Mouse (Mus musculus) CH12.LX (cell line): ENCODE results near the gene Gzmd. TPM values are rescaled to one million over a fixed set of nuclear protein-coding genes. Genes with fewer than 3 reads are reported as not detected.

Source experiments
- DNase-seq: peaks from one replicate; pipeline ENCODE4 v3.0.0-alpha.2; 2013; ENCODE audit errors: extremely low read depth
- H3K27ac ChIP-seq: 2 replicates; pipeline ENCODE4 v1.5.1; 2012; ENCODE audit warnings: low read depth, mild to moderate bottlenecking, control low read depth, moderate library complexity; ENCODE audit not compliant: insufficient read depth
- H3K27me3 ChIP-seq: replicated peaks from 2 replicates; pipeline ENCODE3; 2012; ENCODE audit warnings: inconsistent platforms
- H3K36me3 ChIP-seq, 2 experiments: replicated peaks in 1 of 2; 2 replicates each; pipeline versions ENCODE3 to v1.6.1; 2012; ENCODE audit warnings: inconsistent platforms in 1 of 2, low read length in 1 of 2, mild to moderate bottlenecking in 1 of 2, mixed read lengths in 1 of 2, moderate library complexity in 1 of 2; ENCODE audit not compliant: control insufficient read depth in 1 of 2, insufficient read depth in 1 of 2
- H3K4me1 ChIP-seq, 2 experiments: 2 replicates each; pipeline ENCODE4 v1.6.1; 2012; ENCODE audit warnings: inconsistent platforms in 1 of 2, moderate library complexity in 1 of 2; ENCODE audit not compliant: insufficient read depth in 2 of 2, control insufficient read depth in 1 of 2
- H3K4me2 ChIP-seq: 2 replicates; pipeline ENCODE4 v1.6.1; 2012; ENCODE audit warnings: low read depth, mild to moderate bottlenecking, control low read depth; ENCODE audit not compliant: poor library complexity, insufficient read depth, severe bottlenecking
- H3K4me3 ChIP-seq, 3 experiments: fragments of 150-350 bp in 1 of 3; sonication (generic) in 1 of 3; replicated peaks in 1 of 3; 2 replicates each; pipeline versions ENCODE3 to v1.5.1; 2011 to 2012; ENCODE audit warnings: low read depth in 2 of 3, low read length in 2 of 3, mild to moderate bottlenecking in 2 of 3, moderate library complexity in 2 of 3, control low read depth in 1 of 3, improper control_type of control experiment in 1 of 3, inconsistent platforms in 1 of 3, mixed read lengths in 1 of 3; ENCODE audit not compliant: poor library complexity in 1 of 3
- H3K79me2 ChIP-seq: replicated peaks from 2 replicates; pipeline ENCODE4 v1.6.1; 2012; ENCODE audit warnings: mild to moderate bottlenecking, moderate library complexity; ENCODE audit not compliant: control insufficient read depth, poor library complexity, insufficient read depth, severe bottlenecking; ENCODE audit errors: extremely low read depth
- H3K9ac ChIP-seq: 2 replicates; pipeline ENCODE4 v1.6.1; 2012; ENCODE audit warnings: low read depth, mild to moderate bottlenecking, control low read depth, moderate library complexity; ENCODE audit not compliant: insufficient read depth
- H3K9me3 ChIP-seq: replicated peaks from 2 replicates; pipeline ENCODE3; 2012; ENCODE audit warnings: low read length, inconsistent platforms, mixed read lengths
- BHLHE40 ChIP-seq: IDR thresholded peaks from 2 replicates; pipeline ENCODE4 v1.6.1; 2011; ENCODE audit warnings: mild to moderate bottlenecking, low read depth, low read length, improper control_type of control experiment
- CHD1 ChIP-seq: IDR thresholded peaks from 2 replicates; pipeline ENCODE4 v1.6.1; 2012; ENCODE audit warnings: low read depth, low read length, improper control_type of control experiment, inconsistent platforms
- CHD2 ChIP-seq: IDR thresholded peaks from 2 replicates; pipeline ENCODE4 v1.6.1; 2011; ENCODE audit warnings: low read length, improper control_type of control experiment
- CTCF ChIP-seq, 2 experiments: IDR thresholded peaks in 1 of 2; conservative IDR thresholded peaks in 1 of 2; 2 replicates each; pipeline ENCODE4 v1.5.1; 2011 to 2012; ENCODE audit warnings: low read depth in 2 of 2, low read length in 2 of 2, improper control_type of control experiment in 1 of 2, inconsistent platforms in 1 of 2, mild to moderate bottlenecking in 1 of 2, moderate library complexity in 1 of 2
- E2F4 ChIP-seq: IDR thresholded peaks from 2 replicates; pipeline ENCODE4 v1.6.1; 2011; ENCODE audit warnings: low read depth, low read length, improper control_type of control experiment; ENCODE audit not compliant: insufficient replicate concordance
- EP300 ChIP-seq: IDR thresholded peaks from 2 replicates; pipeline ENCODE4 v1.6.1; 2011; ENCODE audit warnings: low read length, improper control_type of control experiment
- GABPA ChIP-seq: IDR thresholded peaks from 2 replicates; pipeline ENCODE4 v1.6.1; 2012; ENCODE audit warnings: low read depth, low read length, improper control_type of control experiment, inconsistent platforms; ENCODE audit not compliant: insufficient replicate concordance
- HCFC1 ChIP-seq: IDR thresholded peaks from 2 replicates; pipeline ENCODE4 v1.6.1; 2012; ENCODE audit warnings: low read depth, mild to moderate bottlenecking, inconsistent platforms, low read length, improper control_type of control experiment
- IRF4 ChIP-seq: IDR thresholded peaks from 2 replicates; pipeline ENCODE4 v1.6.1; 2014; ENCODE audit warnings: low read depth, mild to moderate bottlenecking, inconsistent platforms, low read length, improper control_type of control experiment
- JUN ChIP-seq: IDR thresholded peaks from 2 replicates; pipeline ENCODE4 v1.6.1; 2011; ENCODE audit warnings: low read depth, mild to moderate bottlenecking, low read length, improper control_type of control experiment, moderate library complexity; ENCODE audit not compliant: insufficient read depth
- JUND ChIP-seq: conservative IDR thresholded peaks from 2 replicates; pipeline ENCODE4 v1.6.1; 2011; ENCODE audit warnings: low read depth, low read length, improper control_type of control experiment
- MEF2A ChIP-seq: IDR thresholded peaks from 2 replicates; pipeline ENCODE4 v1.6.1; 2014; ENCODE audit warnings: low read depth, mild to moderate bottlenecking, inconsistent platforms, low read length, improper control_type of control experiment, borderline replicate concordance
- MXI1 ChIP-seq: IDR thresholded peaks from 2 replicates; pipeline ENCODE4 v1.6.1; 2011; ENCODE audit warnings: mild to moderate bottlenecking, low read depth, low read length, improper control_type of control experiment
- MYC ChIP-seq: IDR thresholded peaks from 2 replicates; pipeline ENCODE4 v1.6.1; 2011; ENCODE audit warnings: low read depth, mild to moderate bottlenecking, improper control_type of control experiment, low read length
- NELFE ChIP-seq: IDR thresholded peaks from 2 replicates; pipeline ENCODE4 v1.6.1; 2011; ENCODE audit warnings: low read depth, low read length, improper control_type of control experiment
- NRF1 ChIP-seq: IDR thresholded peaks from 2 replicates; pipeline ENCODE4 v1.6.1; 2014; ENCODE audit warnings: low read depth, mild to moderate bottlenecking, inconsistent platforms, low read length, improper control_type of control experiment, moderate library complexity
- RAD21 ChIP-seq: IDR thresholded peaks from 2 replicates; pipeline ENCODE4 v1.6.1; 2011; ENCODE audit warnings: low read depth, mild to moderate bottlenecking, low read length, improper control_type of control experiment, moderate library complexity
- SMC3 ChIP-seq: IDR thresholded peaks from 2 replicates; pipeline ENCODE4 v1.6.1; 2011; ENCODE audit warnings: low read depth, low read length, improper control_type of control experiment
- TCF12 ChIP-seq: IDR thresholded peaks from 2 replicates; pipeline ENCODE4 v1.6.1; 2014; ENCODE audit warnings: low read depth, mild to moderate bottlenecking, inconsistent platforms, low read length, improper control_type of control experiment
- USF2 ChIP-seq: conservative IDR thresholded peaks from 2 replicates; pipeline ENCODE4 v1.6.1; 2011; ENCODE audit warnings: low read depth, low read length, improper control_type of control experiment
- ZC3H11A ChIP-seq: IDR thresholded peaks from 2 replicates; pipeline ENCODE4 v1.6.1; 2012; ENCODE audit warnings: low read depth, mild to moderate bottlenecking, inconsistent platforms, low read length, improper control_type of control experiment
- ZMIZ1 ChIP-seq: IDR thresholded peaks from 2 replicates; pipeline ENCODE4 v1.6.1; 2012; ENCODE audit warnings: low read depth, mild to moderate bottlenecking, inconsistent platforms, low read length, improper control_type of control experiment
- ZNF384 ChIP-seq: IDR thresholded peaks from 2 replicates; pipeline ENCODE4 v1.6.1; 2012; ENCODE audit warnings: low read depth, low read length, improper control_type of control experiment, inconsistent platforms
- dilution Hi-C: fragments of 300-500 bp; cut with MboI; formaldehyde crosslinking; loops from 2 replicates; pipeline ENCODE4 v1.14.3; 2020; ENCODE audit warnings: low sequenced_read_pairs; ENCODE audit not compliant: extremely low pct_unique_long_range_greater_than_20kb, extremely low pct_ligation_motif_present
- in situ Hi-C: fragments of 300-500 bp; cut with MboI; formaldehyde crosslinking; loops from 3 replicates; pipeline ENCODE4 v1.14.3; 2019; ENCODE audit warnings: low sequenced_read_pairs, low pct_ligation_motif_present, low pct_unique_long_range_greater_than_20kb, mixed read lengths
- polyA plus RNA-seq: library from polyadenylated mRNA; unstranded; fragments of >175 nt; gene quantifications from 2 replicates; pipeline ENCODE4 v1.2.1, GENCODE M21; 2012; ENCODE audit warnings: low read depth; ENCODE audit not compliant: insufficient read length
- total RNA-seq, 2 experiments: library from RNA; depleted of rRNA; stranded (reverse); fragments of 300-350 nt in 1 of 2; fragments of >200 nt in 1 of 2; gene quantifications; 2 replicates each; pipeline ENCODE4 v1.2.3; 2012 to 2014

Gene Gzmd
- total and polyA plus RNA-seq, 3 experiments: not detected

DNA sequence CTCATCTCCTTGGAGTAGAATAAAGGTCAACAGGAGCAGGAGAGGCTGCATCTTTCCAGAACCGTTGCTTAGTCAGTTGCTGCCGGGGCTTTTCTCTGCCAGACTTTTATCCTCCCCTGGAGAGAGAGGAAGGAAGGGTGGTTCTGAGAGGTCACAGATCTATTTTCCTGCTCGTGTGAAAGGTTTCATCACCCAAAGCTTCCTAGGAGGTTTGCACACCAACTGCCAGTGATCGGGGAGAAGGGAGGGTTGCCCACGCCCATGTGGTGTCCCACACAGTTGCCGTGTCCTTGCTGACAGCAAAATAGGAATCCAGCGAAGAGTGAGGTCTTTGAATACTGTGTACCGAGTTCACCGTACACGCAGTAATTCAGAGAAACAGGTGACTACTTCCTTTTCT is 30.0 kb downstream of the Gzmd start, which contains the start of gene Ctsg:
Ctsg (minus strand) TSS at position 189 of the 400 bp plus-strand sequence.
- H3K9me3 ChIP-seq: no peaks in the 10 kb centered on the region
- H3K4me1 ChIP-seq: peaks cover 0 to 4% of the 10 kb centered on the region in 2 experiments; a peak in 2 of 4 replicates
- H3K4me2 ChIP-seq: no peak within 1 kb of the TSS
- TF ChIP-seq NRF1: no peak
- TF ChIP-seq MXI1: no peak
- TF ChIP-seq ZNF384: no peak
- TF ChIP-seq E2F4: no peak
- TF ChIP-seq CTCF (conservative IDR thresholded peaks at IDR 0.05 in 1 of 2, IDR thresholded peaks at IDR 0.05 in 1 of 2; ENCODE audit: low read depth in 2 of 2, low read length in 2 of 2): no peak
- TF ChIP-seq TCF12: no peak
- no peak for TF ChIP-seq HCFC1
- no peak for TF ChIP-seq ZC3H11A
- TF ChIP-seq JUN: no peak
- TF ChIP-seq RAD21: no peak
- no peak for TF ChIP-seq IRF4
- no peak for TF ChIP-seq CHD1
- no peak for TF ChIP-seq EP300
- no peak for TF ChIP-seq CHD2
- TF ChIP-seq ZMIZ1: no peak
- TF ChIP-seq USF2: no peak
- TF ChIP-seq MEF2A: no peak
- TF ChIP-seq JUND: no peak
- TF ChIP-seq SMC3: no peak
- TF ChIP-seq MYC: no peak
- dilution Hi-C loops (no loop called here), in situ Hi-C loops (no loop called here)
- H3K79me2 ChIP-seq: no peaks in the 10 kb centered on the region
- no peak for DNase-seq
- peaks cover 4% of the 10 kb centered on the region for H3K27me3 ChIP-seq
- no peak within 1 kb of the TSS for H3K4me3 ChIP-seq
- no peak within 1 kb of the TSS for H3K9ac ChIP-seq
- no peak within 1 kb of the TSS for H3K27ac ChIP-seq
- no peaks in the 10 kb centered on the region for H3K36me3 ChIP-seq

DNA sequence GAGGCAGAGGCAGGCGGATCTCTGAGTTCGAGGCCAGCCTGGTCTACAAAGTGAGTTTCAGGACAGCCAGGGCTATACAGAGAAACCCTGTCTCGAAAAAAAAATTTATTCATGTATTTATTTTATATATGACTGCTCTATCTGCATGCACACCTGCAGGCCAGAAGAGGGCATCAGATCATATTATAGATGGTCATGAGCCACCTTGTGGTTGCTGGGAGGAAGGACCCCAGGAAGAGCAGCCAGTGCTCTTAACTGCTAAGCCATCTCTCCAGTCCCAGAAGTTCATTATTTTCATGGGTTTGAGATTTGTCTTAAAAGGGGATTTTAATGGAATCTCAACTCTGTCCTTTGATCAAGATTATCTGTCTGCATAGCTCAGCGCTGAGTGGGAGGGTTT is 33.5 kb downstream of the Gzmd start:
- Histone ChIP-seq H3K9me3 (no peaks in the 10 kb centered on the region), H3K27me3 (peaks cover 2% of the 10 kb centered on the region), H3K27ac (no peak overlapping the region), H3K4me1 (peaks cover 0 to 6% of the 10 kb centered on the region in 2 experiments; a peak in 2 of 4 replicates)
- dilution Hi-C loops: no loop called here
- peak; percentile 74 for DNase-seq
- TF ChIP-seq NELFE (peak; percentile 75; the same call in 1 of the 2 replicates), SMC3 (peak; percentile 84), ZNF384 (no peak; the same call in 1 of the 2 replicates), BHLHE40 (no peak), GABPA (no peak), RAD21 (peak; percentile 51), JUND (0 out of 2 replicates have a peak, but pooled peaks have one; percentile 8), IRF4 (peak; percentile 38; the same call in 1 of the 2 replicates), ZC3H11A (peak; percentile 18; the same call in 1 of the 2 replicates), EP300 (no peak), CTCF (conservative IDR thresholded peaks at IDR 0.05 in 1 of 2, IDR thresholded peaks at IDR 0.05 in 1 of 2; ENCODE audit: low read depth in 2 of 2, low read length in 2 of 2) (peak; percentile 61 to 98; a peak in 3 of 4 replicates)
- TF ChIP-seq, all 38 proteins: peak for 7
- Histone ChIP-seq H3K79me2 (no peaks in the 10 kb centered on the region), H3K4me2 (no peak overlapping the region), H3K4me3 (no peak overlapping the region), H3K9ac (no peak overlapping the region), H3K36me3 (no peaks in the 10 kb centered on the region)
- in situ Hi-C loops: no loop called here
